Mouse (Mus musculus): ENCODE measurements around the gene Dmbx1. TPM values are rescaled to one million over a fixed set of nuclear protein-coding genes. Genes with fewer than 3 reads are reported as not detected.
A peak's percentile ranks its signal among the peaks of the same experiment; 100 is the strongest.

The Dmbx1 gene
- polyA plus RNA-seq, 1 experiment: not detected

DNA sequence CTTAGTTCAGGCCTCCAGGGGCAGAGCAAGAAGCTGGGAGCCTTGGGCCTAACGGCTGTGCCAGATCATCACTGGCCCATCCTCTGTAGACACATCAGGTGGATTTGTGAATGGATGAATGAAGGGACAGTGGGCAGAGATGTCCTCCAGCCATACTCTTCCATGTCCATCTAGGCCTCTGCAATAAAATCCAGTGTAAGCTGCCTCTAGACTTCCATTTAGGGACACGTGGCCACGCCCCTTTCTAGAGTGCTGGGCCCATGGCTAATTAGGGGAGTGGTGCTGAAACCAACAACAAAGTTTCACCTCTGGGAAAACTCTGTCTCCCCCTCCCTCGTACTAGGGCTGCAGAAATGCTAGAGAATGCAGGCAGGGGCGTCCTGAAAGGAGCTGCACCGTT, 49.7 kb downstream of the Dmbx1 start:
- Histone ChIP-seq H3K4me1 (ENCODE audit: control insufficient read depth, insufficient read depth, insufficient read length, low read length) (peaks cover 2% of the 10 kb centered on the region; the same call in 1 of the 2 replicates), H3K27me3 (ENCODE audit: control insufficient read depth, insufficient read depth, low read length) (peaks cover 17% of the 10 kb centered on the region), H3K4me3 (ENCODE audit: low read depth, low read length) (peak overlapping the region; percentile 14; the same call in 1 of the 2 replicates), H3K27ac (ENCODE audit: insufficient read depth, low read depth, low read length) (no peak overlapping the region), H3K36me3 (ENCODE audit: control insufficient read depth, insufficient read depth, low read length) (no peaks in the 10 kb centered on the region)
- 19% methylated on average over 6 of the region's 6 CpGs for WGBS
- TF ChIP-seq CTCF (IDR thresholded peaks at IDR 0.05; ENCODE audit: extremely low read depth, insufficient read length, insufficient replicate concordance, low read depth, low read length): no peak
- no peak for TF ChIP-seq POLR2A (IDR thresholded peaks at IDR 0.05; ENCODE audit: low read depth, low read length)

- Histone ChIP-seq H3K4me3 (ENCODE audit: low read depth, low read length) (no peak overlapping the region), H3K4me1 (ENCODE audit: control insufficient read depth, insufficient read depth, insufficient read length, low read length) (peaks cover 2% of the 10 kb centered on the region; the same call in 1 of the 2 replicates), H3K27me3 (ENCODE audit: control insufficient read depth, insufficient read depth, low read length) (peaks cover 17% of the 10 kb centered on the region), H3K36me3 (ENCODE audit: control insufficient read depth, insufficient read depth, low read length) (no peaks in the 10 kb centered on the region), H3K27ac (ENCODE audit: insufficient read depth, low read depth, low read length) (no peak overlapping the region)
- TF ChIP-seq POLR2A (IDR thresholded peaks at IDR 0.05; ENCODE audit: low read depth, low read length) (no peak), CTCF (IDR thresholded peaks at IDR 0.05; ENCODE audit: extremely low read depth, insufficient read length, insufficient replicate concordance, low read depth, low read length) (no peak)
- WGBS: 46% methylated on average over 1 of the region's 1 CpGs
Measured at GRCm38 (mm10) chr4:115886875-115887274, 52.9 kb downstream of the Dmbx1 start.

- H3K4me1 ChIP-seq (ENCODE audit: control insufficient read depth, insufficient read depth, insufficient read length, low read length): peaks cover 2% of the 10 kb centered on the region; the same call in 1 of the 2 replicates
- peaks cover 13% of the 10 kb centered on the region for H3K27me3 ChIP-seq (ENCODE audit: control insufficient read depth, insufficient read depth, low read length)
- H3K36me3 ChIP-seq (ENCODE audit: control insufficient read depth, insufficient read depth, low read length): no peaks in the 10 kb centered on the region
- TF ChIP-seq POLR2A (IDR thresholded peaks at IDR 0.05; ENCODE audit: low read depth, low read length): no peak
- no peak for TF ChIP-seq CTCF (IDR thresholded peaks at IDR 0.05; ENCODE audit: extremely low read depth, insufficient read length, insufficient replicate concordance, low read depth, low read length)
- H3K27ac ChIP-seq (ENCODE audit: insufficient read depth, low read depth, low read length): no peak overlapping the region
- no peak overlapping the region for H3K4me3 ChIP-seq (ENCODE audit: low read depth, low read length)
- WGBS: 62% methylated on average over 3 of the region's 3 CpGs
Measured at GRCm38 (mm10) chr4:115885846-115886245, 53.9 kb downstream of the Dmbx1 start.

- no peak for TF ChIP-seq CTCF (IDR thresholded peaks at IDR 0.05; ENCODE audit: extremely low read depth, insufficient read length, insufficient replicate concordance, low read depth, low read length)
- WGBS: 67% methylated on average over 6 of the region's 6 CpGs
- Histone ChIP-seq H3K36me3 (ENCODE audit: control insufficient read depth, insufficient read depth, low read length) (peaks cover 2% of the 10 kb centered on the region), H3K4me3 (ENCODE audit: low read depth, low read length) (no peak within 1 kb of the TSS), H3K27ac (ENCODE audit: insufficient read depth, low read depth, low read length) (no peak within 1 kb of the TSS), H3K27me3 (ENCODE audit: control insufficient read depth, insufficient read depth, low read length) (0 out of 2 replicates have a peak, but pooled peaks cover 3% of the 10 kb centered on the region), H3K4me1 (ENCODE audit: control insufficient read depth, insufficient read depth, insufficient read length, low read length) (no peaks in the 10 kb centered on the region)
Measured at GRCm38 (mm10) chr4:115884022-115884421, 55.7 kb downstream of the Dmbx1 start, which contains the start of gene Kncn. Gene Kncn, plus strand, starts transcription at chr4:115884400.

DNA sequence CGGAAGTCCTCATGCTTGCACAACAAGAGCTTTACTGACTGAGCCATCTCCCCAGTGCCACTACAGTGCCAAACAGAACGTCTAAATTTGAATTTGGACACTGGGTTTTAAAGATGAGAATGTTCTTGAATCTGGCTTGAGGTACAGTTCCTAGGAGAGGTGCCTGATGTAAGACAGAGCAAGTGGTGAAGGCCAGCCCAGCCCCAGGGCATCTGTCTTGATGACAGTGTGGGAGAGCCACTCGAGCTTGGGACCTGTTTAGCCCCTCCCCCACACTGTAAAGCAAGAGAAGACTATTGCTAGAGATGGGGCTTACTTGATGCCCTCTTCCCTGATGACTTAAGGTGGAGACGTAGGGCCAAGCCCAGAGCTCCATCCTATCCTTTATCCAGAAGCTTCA, 57.5 kb downstream of the Dmbx1 start:
- Histone ChIP-seq H3K4me3 (ENCODE audit: low read depth, low read length) (no peak overlapping the region), H3K36me3 (ENCODE audit: control insufficient read depth, insufficient read depth, low read length) (peaks cover 9% of the 10 kb centered on the region), H3K27me3 (ENCODE audit: control insufficient read depth, insufficient read depth, low read length) (no peaks in the 10 kb centered on the region), H3K27ac (ENCODE audit: insufficient read depth, low read depth, low read length) (no peak overlapping the region), H3K4me1 (ENCODE audit: control insufficient read depth, insufficient read depth, insufficient read length, low read length) (no peaks in the 10 kb centered on the region)
- WGBS: 48% methylated on average over 4 of the region's 4 CpGs
- TF ChIP-seq POLR2A (IDR thresholded peaks at IDR 0.05; ENCODE audit: low read depth, low read length) (no peak), CTCF (IDR thresholded peaks at IDR 0.05; ENCODE audit: extremely low read depth, insufficient read length, insufficient replicate concordance, low read depth, low read length) (no peak)

DNA sequence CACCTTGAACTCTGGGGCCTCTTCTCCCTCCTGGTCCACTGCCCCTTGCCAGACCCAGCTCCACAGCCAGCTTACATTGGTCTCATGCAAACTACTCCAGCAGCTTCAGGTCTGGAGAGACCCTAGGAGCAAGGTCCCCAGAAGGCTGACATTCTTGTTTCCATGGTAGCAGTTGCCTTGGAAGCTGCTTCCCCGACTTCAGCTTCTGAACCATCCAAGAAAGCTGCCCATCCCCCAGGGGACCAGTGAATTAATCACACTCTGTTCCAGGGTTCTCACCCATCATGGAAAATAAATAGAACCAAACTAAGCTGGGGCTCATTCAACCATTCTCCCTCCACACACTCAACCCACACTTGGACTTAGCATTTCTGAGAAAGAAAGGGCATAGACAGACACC, 58.5 kb downstream of the Dmbx1 start:
- Histone ChIP-seq H3K27me3 (ENCODE audit: control insufficient read depth, insufficient read depth, low read length) (no peaks in the 10 kb centered on the region), H3K4me3 (ENCODE audit: low read depth, low read length) (no peak overlapping the region), H3K27ac (ENCODE audit: insufficient read depth, low read depth, low read length) (no peak overlapping the region), H3K4me1 (ENCODE audit: control insufficient read depth, insufficient read depth, insufficient read length, low read length) (no peaks in the 10 kb centered on the region), H3K36me3 (ENCODE audit: control insufficient read depth, insufficient read depth, low read length) (peaks cover 11% of the 10 kb centered on the region)
- WGBS: 38% methylated on average over 1 of the region's 1 CpGs
- TF ChIP-seq CTCF (IDR thresholded peaks at IDR 0.05; ENCODE audit: extremely low read depth, insufficient read length, insufficient replicate concordance, low read depth, low read length) (no peak), POLR2A (IDR thresholded peaks at IDR 0.05; ENCODE audit: low read depth, low read length) (no peak)

DNA sequence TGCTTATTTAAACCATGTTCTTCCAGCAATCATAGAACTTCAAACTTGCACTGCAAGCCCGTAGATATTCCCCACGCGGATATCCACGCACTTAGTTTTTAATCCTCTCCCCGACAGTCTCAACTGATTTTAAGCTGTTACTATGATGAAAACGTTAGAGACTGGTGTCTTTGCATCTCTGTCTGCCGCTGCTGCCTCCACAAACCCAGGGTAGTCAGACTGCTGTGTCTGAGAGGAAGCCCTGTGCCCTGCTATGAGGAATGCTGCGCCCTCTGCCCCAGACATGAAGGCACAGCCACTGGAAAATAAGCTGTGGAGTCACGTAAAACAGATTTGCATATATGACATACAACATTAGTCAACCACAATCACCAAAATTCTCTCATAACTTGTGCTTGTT, 60.9 kb downstream of the Dmbx1 start:
- peaks cover 34% of the 10 kb centered on the region for H3K36me3 ChIP-seq (ENCODE audit: control insufficient read depth, insufficient read depth, low read length)
- 77% methylated on average over 9 of the region's 9 CpGs for WGBS
- H3K27ac ChIP-seq (ENCODE audit: insufficient read depth, low read depth, low read length): no peak overlapping the region
- no peaks in the 10 kb centered on the region for H3K27me3 ChIP-seq (ENCODE audit: control insufficient read depth, insufficient read depth, low read length)
- TF ChIP-seq POLR2A (IDR thresholded peaks at IDR 0.05; ENCODE audit: low read depth, low read length) (no peak), CTCF (IDR thresholded peaks at IDR 0.05; ENCODE audit: extremely low read depth, insufficient read length, insufficient replicate concordance, low read depth, low read length) (no peak)
- no peak overlapping the region for H3K4me3 ChIP-seq (ENCODE audit: low read depth, low read length)
- no peaks in the 10 kb centered on the region for H3K4me1 ChIP-seq (ENCODE audit: control insufficient read depth, insufficient read depth, insufficient read length, low read length)
